Mouse (Mus musculus): ENCODE results near the gene D730048I06Rik.
"Not testable (repeated sequence)": the region's sequence is repeated elsewhere in the genome, so short reads cannot be mapped to it uniquely, and the experiment has no call there.

D730048I06Rik gene

GRCm38 (mm10) chr9:35790001-35790400 is at the start of gene D730048I06Rik, which contains the start of gene Gm27235:
Gene D730048I06Rik (minus strand): TSS chr9:35790112.
Gene Gm27235 (minus strand): TSS chr9:35790101.
- no peak for DNase-seq (ENCODE audit: extremely low read depth, low read depth, low spot score)

GRCm38 (mm10) chr9:35817881-35818280 is 28.0 kb upstream of the D730048I06Rik start:
- DNase-seq (ENCODE audit: extremely low read depth, low read depth, low spot score) = not testable (repeated sequence)

GRCm38 (mm10) chr9:35798146-35798545 is 8.2 kb upstream of the D730048I06Rik start:
- no peak for DNase-seq (ENCODE audit: extremely low read depth, low read depth, low spot score)

- no peak for DNase-seq (ENCODE audit: extremely low read depth, low read depth, low spot score)
These were observed 11.9 kb downstream of the D730048I06Rik start, which contains the start of gene Gm17727 for GRCm38 (mm10) chr9:35778009-35778408. Gene Gm17727 (minus strand): TSS chr9:35778109.

GRCm38 (mm10) chr9:35756843-35757242 is 33.1 kb downstream of the D730048I06Rik start:
- no peak for DNase-seq (ENCODE audit: extremely low read depth, low read depth, low spot score)

GRCm38 (mm10) chr9:35740749-35741148 is 49.2 kb downstream of the D730048I06Rik start, which contains the start of gene Gm17677:
Gene Gm17677 (plus strand): TSS chr9:35741049.
- no peak for DNase-seq (ENCODE audit: extremely low read depth, low read depth, low spot score)

All from fat pad, adult 2 months (tissue).